Mouse (Mus musculus) megakaryocyte, embryonic 14.5 days (primary cell): ENCODE measurements at regions not wholly inside any gene's neighbourhood (a gene's known extent, or its start where the extent isn't known, plus 50 kb on each side); places are given as distances from the start of the nearest gene placed in this dataset.
"Not testable (repeated sequence)": the region's sequence is repeated elsewhere in the genome, so short reads cannot be mapped to it uniquely, and the experiment has no call there.

Experiments
- FLI1 ChIP-seq: IDR thresholded peaks from 2 replicates; pipeline ENCODE4 v1.6.1; 2012; ENCODE audit warnings: low read length, inconsistent platforms, mixed read lengths
- GATA1 ChIP-seq: IDR thresholded peaks from 3 replicates; pipeline ENCODE4 v1.6.1; 2012; ENCODE audit warnings: mixed read lengths, low read length, inconsistent platforms, borderline replicate concordance

GRCm38 (mm10) chr12:20228321-20228999 lies 274.2 kb downstream of the Gm21863 start:
- not testable (repeated sequence) for TF ChIP-seq GATA1, FLI1
